Mouse (Mus musculus) layer of hippocampus, postnatal 14 days (tissue): ENCODE results near the gene Tbrg4. TPM values are rescaled to one million over a fixed set of nuclear protein-coding genes. Genes with fewer than 3 reads are reported as not detected.

Experiments
- DNase-seq, 2 experiments: peaks; one replicate each; pipeline ENCODE4 v3.0.0; 2021 to 2022; ENCODE audit warnings: low spot score in 2 of 2, mixed read lengths in 1 of 2
- total RNA-seq, 2 experiments: library from RNA; stranded (reverse); gene quantifications; 2 replicates each; pipeline ENCODE4 v1.2.3; 2021

Tbrg4 gene
- total RNA-seq, 2 experiments from 2014 or later = 47.2 to 52.5 TPM

- no peak for DNase-seq
Measured at GRCm38 (mm10) chr11:6624619-6625382, 1.1 kb downstream of the Tbrg4 start.

- DNase-seq = no peak
Measured at GRCm38 (mm10) chr11:6623704-6624103, 2.2 kb downstream of the Tbrg4 start.

- DNase-seq = no peak
Measured at GRCm38 (mm10) chr11:6615250-6616205, 10.3 kb downstream of the Tbrg4 start.

DNA sequence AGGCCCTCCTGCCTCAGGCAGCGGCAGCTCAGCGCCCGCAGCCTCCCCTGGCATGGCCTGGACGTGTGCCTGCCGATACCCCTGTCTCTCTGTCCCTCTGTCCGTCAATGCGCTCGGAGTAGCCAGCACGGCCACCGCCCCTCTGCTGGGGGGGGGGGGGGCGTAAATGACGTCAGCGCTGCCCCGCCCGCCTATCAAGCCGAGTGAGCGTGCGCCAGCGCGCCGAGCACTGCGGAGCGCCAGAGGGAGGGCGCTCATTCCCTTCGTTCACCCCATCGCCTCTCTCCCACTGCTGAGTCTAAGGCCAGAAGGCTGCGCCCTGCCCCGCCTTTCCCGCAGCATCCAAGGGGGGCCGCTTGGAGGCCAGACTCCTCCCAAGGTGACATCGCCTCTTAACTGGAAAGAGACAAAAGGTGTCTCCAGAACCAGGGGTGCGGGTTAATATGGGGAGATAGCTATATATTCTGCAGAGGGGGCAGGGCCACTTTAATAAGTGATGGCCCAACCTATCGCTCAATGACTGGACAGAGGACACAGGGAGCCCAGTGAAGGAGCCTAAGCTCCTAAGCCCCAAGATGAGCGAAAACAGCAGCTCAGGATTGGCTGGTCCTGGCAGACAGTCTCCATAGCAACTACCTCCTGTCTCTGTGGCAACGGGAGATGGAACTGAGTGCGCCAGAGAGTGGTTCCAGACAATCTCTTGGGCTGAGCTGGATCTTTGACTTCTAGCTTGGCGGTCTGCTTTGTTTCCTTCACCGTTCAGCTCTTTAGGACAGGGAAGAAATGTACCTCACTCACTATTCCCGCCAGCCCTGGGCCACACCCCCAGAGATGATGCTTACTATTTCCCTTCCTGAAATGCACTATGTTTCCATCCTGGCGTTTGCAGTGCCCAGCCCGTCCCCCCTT, 20.1 kb downstream of the Tbrg4 start, which contains the start of gene Nacad:
Nacad (minus strand) TSS at position 563 of the 909 bp plus-strand sequence.
- peak; percentile 79 to 90 for DNase-seq

- peak; percentile 42 to 59 for DNase-seq
Measured at GRCm38 (mm10) chr11:6605021-6605481, 20.8 kb downstream of the Tbrg4 start.

DNA sequence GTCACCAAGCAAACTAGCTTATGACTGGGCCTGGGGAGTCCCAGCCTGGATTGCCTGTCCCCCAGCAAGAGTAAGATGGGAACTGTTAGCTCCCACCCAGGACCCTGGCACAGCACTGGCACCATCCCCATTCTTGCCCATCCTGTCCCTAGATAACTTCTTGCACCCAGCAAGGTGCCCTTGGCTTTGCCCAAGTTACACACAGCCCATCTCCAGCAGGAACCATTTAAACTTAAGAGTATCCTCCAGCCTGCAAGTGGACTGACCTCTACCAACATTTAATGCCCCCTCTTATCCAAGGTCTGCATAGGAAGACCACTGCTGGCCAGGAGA, 21.3 kb downstream of the Tbrg4 start:
- no peak for DNase-seq

- DNase-seq = peak; percentile 38 to 60
Measured at GRCm38 (mm10) chr11:6603887-6604603, 21.8 kb downstream of the Tbrg4 start.

- no peak for DNase-seq
Measured at GRCm38 (mm10) chr11:6603224-6603623, 22.6 kb downstream of the Tbrg4 start.

- no peak for DNase-seq
Measured at GRCm38 (mm10) chr11:6602662-6603061, 23.2 kb downstream of the Tbrg4 start.

GRCm38 (mm10) chr11:6601649-6602480, 24.0 kb downstream of the Tbrg4 start:
- DNase-seq = no peak

DNA sequence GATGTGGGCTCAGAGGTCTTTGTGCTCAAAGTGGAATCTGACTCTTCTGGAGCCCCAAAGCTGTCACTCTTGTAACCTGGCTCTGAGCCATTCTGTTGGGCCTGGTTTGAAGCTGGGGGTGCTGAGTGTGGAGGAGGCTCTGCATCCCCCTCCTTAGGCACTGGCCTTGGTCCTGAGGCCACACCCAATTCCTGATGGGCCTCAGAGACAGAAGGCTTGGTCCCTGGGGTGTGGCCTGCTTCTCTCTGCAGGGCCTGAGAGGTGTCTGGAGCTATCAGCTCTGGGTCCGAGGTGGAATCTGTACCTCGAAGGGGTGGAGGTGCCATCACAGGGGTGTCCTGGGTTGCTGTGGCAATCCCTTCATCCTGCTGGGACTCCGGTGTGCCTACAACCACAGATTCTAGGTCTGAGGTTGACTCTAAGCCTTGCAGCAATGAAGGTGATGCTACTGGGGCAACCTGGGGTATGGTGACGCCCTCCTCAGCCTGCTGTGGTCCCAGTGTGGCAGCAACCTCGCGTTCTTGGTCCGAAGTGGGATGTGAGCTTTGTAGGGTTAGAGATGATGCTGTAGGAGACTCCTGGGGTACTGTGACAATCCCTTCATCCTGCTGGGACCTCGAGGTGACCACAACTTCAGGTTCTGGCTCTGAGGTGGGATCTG, 25.5 kb downstream of the Tbrg4 start:
- no peak for DNase-seq

DNA sequence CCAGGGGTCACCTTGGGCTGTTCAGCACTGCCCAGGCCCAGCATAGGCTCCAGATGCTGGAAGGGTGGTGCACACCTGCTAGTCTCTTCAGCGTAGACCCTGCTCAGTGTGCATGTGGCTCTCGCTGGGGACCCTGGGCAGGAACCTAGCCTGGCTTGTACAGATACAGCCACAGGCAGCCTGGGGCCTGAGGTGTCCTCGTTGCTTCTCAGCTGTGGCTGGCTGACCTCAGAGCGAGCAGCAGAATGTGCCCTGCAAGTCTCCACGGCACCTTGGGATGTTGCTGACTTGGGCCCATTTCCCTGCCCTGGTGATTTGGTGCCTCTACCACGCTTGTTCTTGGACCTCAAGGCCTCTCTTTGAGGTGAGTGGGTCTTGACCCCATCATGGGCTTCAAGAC, 26.0 kb downstream of the Tbrg4 start:
- DNase-seq = no peak

DNA sequence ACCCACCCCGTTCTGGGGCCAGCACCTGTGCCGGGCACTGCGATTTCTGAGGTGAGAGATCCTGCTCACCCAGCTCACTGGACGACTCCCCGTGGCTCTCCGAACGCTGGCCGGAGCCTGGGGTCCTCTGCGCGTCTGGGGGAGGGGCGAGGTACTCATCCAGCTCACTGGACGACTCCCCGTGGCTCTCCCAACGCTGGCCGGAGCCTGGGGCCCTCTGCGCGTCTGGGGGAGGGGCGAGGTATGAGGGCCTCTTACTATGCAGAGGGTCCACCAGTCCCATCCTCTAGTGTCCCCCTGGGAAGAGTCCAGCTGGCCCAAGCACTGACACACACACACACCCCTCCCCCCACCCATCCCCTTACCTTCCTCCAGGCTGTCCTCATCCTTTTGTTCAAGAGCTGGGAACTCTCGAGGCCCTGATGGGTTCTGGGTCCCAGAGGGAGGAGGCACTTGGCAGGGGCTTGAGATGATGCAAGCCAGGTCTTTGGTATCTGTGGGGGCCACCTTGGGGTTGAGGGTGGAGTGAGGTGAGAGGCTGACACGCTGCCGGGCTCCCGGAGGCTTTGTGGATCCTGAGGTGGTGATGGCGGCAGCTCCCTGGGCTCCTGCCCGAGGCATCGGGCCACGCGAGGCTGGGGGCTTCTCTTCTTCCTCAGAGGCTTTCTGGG, 26.7 kb downstream of the Tbrg4 start:
- no peak for DNase-seq

- no peak for DNase-seq
Measured at GRCm38 (mm10) chr11:6598191-6598889, 27.5 kb downstream of the Tbrg4 start.

DNA sequence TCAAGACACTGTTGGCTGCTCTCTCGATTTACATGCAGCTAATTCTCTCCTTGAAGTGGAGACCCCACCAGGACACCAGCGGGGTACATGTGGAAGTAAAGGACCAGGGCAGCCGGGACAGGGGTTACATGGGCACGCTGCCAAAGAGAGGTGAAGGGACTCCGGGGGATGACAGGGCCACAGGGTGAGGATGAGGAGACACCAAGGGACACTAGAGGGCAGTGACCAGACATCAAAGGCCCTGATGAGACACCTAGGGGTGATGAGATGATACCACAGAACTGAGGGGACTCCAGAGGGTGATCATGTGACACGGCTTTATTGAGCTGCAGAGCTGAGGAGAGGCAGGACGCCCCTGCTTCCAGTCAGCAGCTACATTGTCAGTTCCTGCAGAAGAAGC, 28.3 kb downstream of the Tbrg4 start:
- DNase-seq = no peak

- DNase-seq = no peak
Measured at GRCm38 (mm10) chr11:6596616-6597015, 29.3 kb downstream of the Tbrg4 start.

GRCm38 (mm10) chr11:6596205-6596604, 29.7 kb downstream of the Tbrg4 start:
- no peak for DNase-seq

DNA sequence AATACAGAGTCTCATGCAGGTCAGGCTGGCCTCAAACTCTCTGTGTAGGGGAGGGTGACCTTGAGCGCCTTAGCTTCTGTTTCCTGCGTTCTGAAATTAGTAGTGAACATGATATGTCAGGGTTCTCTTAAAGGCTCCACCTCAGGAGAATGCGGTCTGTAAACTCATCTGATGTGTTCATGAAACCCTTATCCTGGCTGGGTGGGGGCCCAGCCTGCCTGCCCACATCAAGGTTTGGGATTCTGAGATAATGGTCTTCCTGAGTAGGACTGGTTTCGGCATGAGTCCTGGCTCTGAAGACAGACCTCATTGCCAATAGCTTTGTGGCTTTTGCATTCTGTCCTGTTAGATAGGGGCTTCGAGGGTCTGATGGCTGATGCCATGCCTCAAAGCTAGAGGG, 30.5 kb downstream of the Tbrg4 start:
- no peak for DNase-seq
